Mouse (Mus musculus) bone marrow, adult 2 months (tissue): ENCODE measurements around the gene Gng7.

Experiments
- CTCF ChIP-seq: fragments of 200-500 bp; IDR thresholded peaks from 2 replicates; pipeline ENCODE4 v1.5.1; 2011; ENCODE audit warnings: low read length, control low read depth; ENCODE audit not compliant: control insufficient read depth, insufficient read depth
- POLR2A ChIP-seq: fragments of 200-500 bp; IDR thresholded peaks from 2 replicates; pipeline ENCODE4 v1.6.1; 2011; ENCODE audit warnings: low read depth, mild to moderate bottlenecking, control low read depth, low read length, borderline replicate concordance; ENCODE audit not compliant: control insufficient read depth

DNA sequence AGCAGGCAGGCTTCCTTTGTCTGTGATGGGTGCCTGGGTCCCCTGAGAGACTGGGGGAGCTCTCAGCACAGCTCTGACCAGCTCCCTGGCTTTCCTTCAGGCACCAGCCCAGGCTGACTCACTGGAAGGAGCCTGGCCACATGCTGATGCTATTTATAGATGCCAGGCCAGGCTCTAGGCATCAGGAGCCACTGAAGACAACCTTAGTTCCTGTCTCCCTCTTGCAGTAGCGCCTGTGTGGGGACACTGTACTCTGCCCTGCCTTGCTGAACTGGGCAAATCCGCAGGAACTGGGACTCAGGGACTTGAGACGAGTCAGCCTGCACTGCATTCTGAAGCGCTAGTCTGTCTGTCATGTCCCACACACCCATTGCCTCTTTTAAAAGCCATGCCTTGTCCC lies 12.6 kb upstream of the Gng7 start:
- TF ChIP-seq CTCF (no peak), POLR2A (no peak)
